Mouse (Mus musculus): ENCODE data around the gene Myo16.

DNA sequence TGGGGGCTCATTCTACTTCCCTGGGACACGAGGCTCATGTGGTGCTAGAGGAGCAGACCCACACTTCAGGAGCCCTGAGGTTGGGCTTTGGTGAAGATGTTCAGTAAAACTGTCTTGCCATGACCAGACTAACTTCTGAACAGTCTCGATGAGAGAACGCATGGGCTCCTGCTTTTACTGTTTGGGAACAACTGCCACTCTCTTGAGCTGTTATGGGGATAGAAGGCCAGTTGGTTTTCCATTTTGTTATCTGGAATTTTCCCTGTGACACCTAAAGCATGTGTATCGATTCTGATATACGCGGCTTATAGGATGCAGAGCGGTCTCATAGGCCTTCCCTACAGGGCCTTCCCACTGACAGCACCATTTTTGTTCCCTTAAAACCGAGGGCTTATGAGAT lies 485.2 kb downstream of the Myo16 start:
- TF ChIP-seq CTCF (IDR thresholded peaks at IDR 0.05 in 2 of 3, conservative IDR thresholded peaks at IDR 0.05 in 1 of 3; ENCODE audit: control insufficient read depth in 1 of 3, insufficient read depth in 1 of 3, low read depth in 2 of 3, low read length in 3 of 3, poor library complexity in 1 of 3, severe bottlenecking in 1 of 3): no peak
- no peak for TF ChIP-seq POLR2A (IDR thresholded peaks at IDR 0.05; ENCODE audit: control insufficient read depth in 1 of 2, insufficient read depth in 1 of 2, low read depth in 1 of 2, low read length in 2 of 2, poor library complexity in 1 of 2)
- no peak for TF ChIP-seq CHD1 (IDR thresholded peaks at IDR 0.05; ENCODE audit: low read depth, low read length)
- no peak for TF ChIP-seq EP300 (IDR thresholded peaks at IDR 0.05; ENCODE audit: low read depth in 1 of 2, low read length in 2 of 2)
- TF ChIP-seq ZNF384 (IDR thresholded peaks at IDR 0.05; ENCODE audit: low read depth, low read length): no peak
- no peak for TF ChIP-seq MYC (IDR thresholded peaks at IDR 0.05; ENCODE audit: low read depth, low read length)
- TF ChIP-seq NRF1 (IDR thresholded peaks at IDR 0.05; ENCODE audit: insufficient read depth, low read depth, low read length, poor library complexity, severe bottlenecking): no peak
- no peak for TF ChIP-seq RCOR1 (IDR thresholded peaks at IDR 0.05; ENCODE audit: low read depth, low read length)
- no peak for TF ChIP-seq TAL1 (IDR thresholded peaks at IDR 0.05; ENCODE audit: low read length)
- TF ChIP-seq CHD2 (IDR thresholded peaks at IDR 0.05; ENCODE audit: low read length): no peak
